Mouse (Mus musculus): ENCODE measurements around the gene Rep15. TPM values are rescaled to one million over a fixed set of nuclear protein-coding genes. Genes with fewer than 3 reads are reported as not detected.

Gene Rep15
- polyA plus RNA-seq, 1 experiment from 2014 or later: 10.4 TPM

DNA sequence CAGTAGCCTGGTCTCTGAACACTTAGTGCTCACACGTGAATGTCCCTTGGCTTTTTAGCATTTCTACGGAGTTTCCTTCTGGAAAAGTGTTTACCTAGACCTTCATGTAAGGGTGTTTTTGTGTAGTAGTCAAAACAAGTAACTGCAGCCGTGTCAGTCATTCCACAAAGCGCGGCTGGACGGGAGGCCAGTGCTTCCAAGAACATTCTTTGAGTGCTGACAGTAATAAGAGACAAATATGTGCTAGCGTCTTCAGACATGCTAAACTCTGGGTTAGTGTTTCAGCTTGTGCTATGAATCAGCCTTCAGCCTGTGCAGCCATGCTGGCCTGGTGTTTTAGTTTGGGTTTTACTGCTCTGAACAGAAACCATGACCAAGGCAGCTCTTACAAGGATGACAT is 30.3 kb downstream of the Rep15 start:
- no peak overlapping the region for H3K4me3 ChIP-seq (ENCODE audit: low read depth, low read length)
- H3K4me2 ChIP-seq (replicated peaks; ENCODE audit: low read depth): no peak overlapping the region
- H3K4me1 ChIP-seq (replicated peaks; ENCODE audit: control insufficient read depth, insufficient read depth, low read length): no peaks in the 10 kb centered on the region; the same call in 1 of the 2 replicates
- H3K36me3 ChIP-seq (ENCODE audit: control insufficient read depth, insufficient read depth): peaks cover 50% of the 10 kb centered on the region
- H3K9ac ChIP-seq (ENCODE audit: low read depth, low read length): no peak overlapping the region
- 89% methylated on average over 7 of the region's 7 CpGs for whole genome bisulfite sequencing
- H3K27me3 ChIP-seq (replicated peaks; ENCODE audit: control insufficient read depth, insufficient read depth, low read length): no peaks in the 10 kb centered on the region
- ATAC-seq: no peak
- no peak for TF ChIP-seq CTCF (IDR thresholded peaks at IDR 0.05; ENCODE audit: low read depth)
- H3K27ac ChIP-seq (ENCODE audit: low read depth, low read length): no peak overlapping the region
- no peaks in the 10 kb centered on the region for H3K9me3 ChIP-seq (ENCODE audit: control insufficient read depth)

GRCm38 (mm10) chr6:147064226-147064943 is 32.0 kb downstream of the Rep15 start:
- H3K27ac ChIP-seq (ENCODE audit: low read depth, low read length): peak overlapping the region; percentile 57
- TF ChIP-seq CTCF (IDR thresholded peaks at IDR 0.05; ENCODE audit: low read depth): no peak
- WGBS: 51% methylated on average over 10 of the region's 10 CpGs
- H3K4me2 ChIP-seq (replicated peaks; ENCODE audit: low read depth): 0 out of 2 replicates have a peak overlapping the region, but pooled peaks have one; percentile 14
- ATAC-seq: peak; percentile 72
- H3K36me3 ChIP-seq (ENCODE audit: control insufficient read depth, insufficient read depth): peaks cover 41% of the 10 kb centered on the region; the same call in 1 of the 2 replicates
- H3K9ac ChIP-seq (ENCODE audit: low read depth, low read length): no peak overlapping the region
- no peak overlapping the region for H3K4me3 ChIP-seq (ENCODE audit: low read depth, low read length)
- H3K4me1 ChIP-seq (replicated peaks; ENCODE audit: control insufficient read depth, insufficient read depth, low read length): no peaks in the 10 kb centered on the region; the same call in 1 of the 2 replicates
- H3K9me3 ChIP-seq (ENCODE audit: control insufficient read depth): no peaks in the 10 kb centered on the region
- H3K27me3 ChIP-seq (replicated peaks; ENCODE audit: control insufficient read depth, insufficient read depth, low read length): no peaks in the 10 kb centered on the region

- Histone ChIP-seq H3K27me3 (replicated peaks; ENCODE audit: control insufficient read depth, insufficient read depth, low read length) (no peaks in the 10 kb centered on the region), H3K4me3 (ENCODE audit: low read depth, low read length) (no peak overlapping the region), H3K9ac (ENCODE audit: low read depth, low read length) (no peak overlapping the region), H3K27ac (ENCODE audit: low read depth, low read length) (peak overlapping the region; percentile 57), H3K9me3 (ENCODE audit: control insufficient read depth) (no peaks in the 10 kb centered on the region), H3K36me3 (ENCODE audit: control insufficient read depth, insufficient read depth) (peaks cover 37% of the 10 kb centered on the region; the same call in 1 of the 2 replicates), H3K4me1 (replicated peaks; ENCODE audit: control insufficient read depth, insufficient read depth, low read length) (no peaks in the 10 kb centered on the region; the same call in 1 of the 2 replicates), H3K4me2 (replicated peaks; ENCODE audit: low read depth) (0 out of 2 replicates have a peak overlapping the region, but pooled peaks have one; percentile 14)
- 53% methylated on average over 6 of the region's 6 CpGs for WGBS
- no peak for TF ChIP-seq CTCF (IDR thresholded peaks at IDR 0.05; ENCODE audit: low read depth)
- ATAC-seq: peak; percentile 65
Observed at GRCm38 (mm10) chr6:147064944-147065261, 32.5 kb downstream of the Rep15 start.

DNA sequence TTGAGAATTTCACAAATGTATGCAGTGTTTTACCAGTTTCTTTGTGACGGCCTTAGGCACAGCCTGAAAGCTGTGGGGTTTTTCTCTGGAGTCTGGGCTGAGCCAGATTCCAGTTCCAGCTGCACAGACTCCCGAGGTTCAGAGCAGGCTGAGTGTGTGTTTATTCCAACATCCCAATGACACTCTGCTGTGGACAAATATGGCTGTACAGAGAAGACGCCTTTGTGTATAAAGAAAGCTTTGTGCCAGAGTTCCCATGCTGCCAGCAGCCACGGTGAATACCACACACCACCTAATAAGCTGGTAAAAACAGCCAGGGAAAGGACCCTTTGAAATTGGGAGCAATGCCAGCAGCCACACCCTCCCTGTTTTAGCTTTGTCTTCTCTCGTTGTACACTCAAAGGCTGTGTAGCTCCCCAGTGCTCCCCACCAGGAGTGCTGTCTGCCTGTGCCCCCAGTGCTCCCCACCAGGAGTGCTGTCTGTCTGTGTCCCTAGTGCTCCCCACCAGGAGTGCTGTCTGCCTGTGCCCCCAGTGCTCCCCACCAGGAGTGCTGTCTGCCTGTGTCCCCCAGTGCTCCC is 43.5 kb downstream of the Rep15 start:
- Histone ChIP-seq H3K27me3 (replicated peaks; ENCODE audit: control insufficient read depth, insufficient read depth, low read length) (no peaks in the 10 kb centered on the region), H3K27ac (ENCODE audit: low read depth, low read length) (peak overlapping the region; percentile 21; the same call in 1 of the 2 replicates), H3K9ac (ENCODE audit: low read depth, low read length) (no peak overlapping the region), H3K4me1 (replicated peaks; ENCODE audit: control insufficient read depth, insufficient read depth, low read length) (no peaks in the 10 kb centered on the region), H3K4me3 (ENCODE audit: low read depth, low read length) (no peak overlapping the region), H3K9me3 (ENCODE audit: control insufficient read depth) (no peaks in the 10 kb centered on the region), H3K36me3 (ENCODE audit: control insufficient read depth, insufficient read depth) (peaks cover 23% of the 10 kb centered on the region), H3K4me2 (replicated peaks; ENCODE audit: low read depth) (no peak overlapping the region)
- WGBS: 53% methylated on average over 5 of the region's 5 CpGs
- no peak for ATAC-seq
- TF ChIP-seq CTCF (IDR thresholded peaks at IDR 0.05; ENCODE audit: low read depth): peak; percentile 22

DNA sequence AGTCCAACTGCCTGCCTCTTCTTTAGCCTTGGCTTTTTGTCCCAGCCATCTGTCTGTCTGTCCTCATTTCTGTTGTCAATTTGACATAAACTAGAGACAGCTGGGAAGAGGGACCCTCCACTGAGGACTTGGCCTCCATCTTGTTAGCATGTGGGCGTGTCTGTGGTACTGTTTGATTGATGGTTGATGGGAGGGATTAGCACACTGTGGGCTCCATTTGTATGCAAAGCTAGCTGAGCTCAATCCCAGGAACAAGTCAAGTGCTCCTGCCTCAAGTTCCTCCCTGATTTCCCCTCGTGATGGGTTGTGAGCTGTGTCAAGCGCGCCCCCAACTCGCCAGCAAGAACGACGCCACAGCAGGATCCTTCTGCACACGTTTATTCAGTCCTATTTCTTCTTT is 44.5 kb downstream of the Rep15 start:
- H3K4me3 ChIP-seq (ENCODE audit: low read depth, low read length): no peak overlapping the region
- ATAC-seq: no peak
- H3K27ac ChIP-seq (ENCODE audit: low read depth, low read length): no peak overlapping the region
- H3K4me1 ChIP-seq (replicated peaks; ENCODE audit: control insufficient read depth, insufficient read depth, low read length): no peaks in the 10 kb centered on the region
- WGBS: 82% methylated on average over 8 of the region's 8 CpGs
- TF ChIP-seq CTCF (IDR thresholded peaks at IDR 0.05; ENCODE audit: low read depth): no peak
- no peaks in the 10 kb centered on the region for H3K27me3 ChIP-seq (replicated peaks; ENCODE audit: control insufficient read depth, insufficient read depth, low read length)
- no peak overlapping the region for H3K4me2 ChIP-seq (replicated peaks; ENCODE audit: low read depth)
- no peaks in the 10 kb centered on the region for H3K9me3 ChIP-seq (ENCODE audit: control insufficient read depth)
- no peak overlapping the region for H3K9ac ChIP-seq (ENCODE audit: low read depth, low read length)
- peaks cover 13% of the 10 kb centered on the region for H3K36me3 ChIP-seq (ENCODE audit: control insufficient read depth, insufficient read depth)

DNA sequence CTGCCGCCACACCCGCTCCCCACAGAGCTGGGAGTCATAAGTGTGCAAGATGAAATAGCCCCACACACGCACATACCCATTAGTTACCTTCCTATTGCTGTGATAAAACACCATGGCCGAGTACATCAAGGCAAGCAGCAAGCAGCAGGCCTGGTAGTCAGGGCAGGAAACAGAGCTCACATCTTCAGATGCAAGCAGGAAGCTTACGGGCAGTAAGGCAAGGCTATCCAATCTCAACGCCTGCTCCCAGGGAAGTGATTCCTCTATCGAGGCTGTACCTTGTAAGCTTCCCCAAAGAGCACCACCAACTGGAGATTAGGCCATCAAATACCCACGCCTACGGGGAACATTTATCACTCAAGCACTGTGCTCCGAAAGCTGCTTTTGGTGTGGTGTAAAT is 47.5 kb downstream of the Rep15 start:
- H3K4me3 ChIP-seq (ENCODE audit: low read depth, low read length): no peak overlapping the region
- H3K9me3 ChIP-seq (ENCODE audit: control insufficient read depth): no peaks in the 10 kb centered on the region
- H3K36me3 ChIP-seq (ENCODE audit: control insufficient read depth, insufficient read depth): no peaks in the 10 kb centered on the region
- H3K27ac ChIP-seq (ENCODE audit: low read depth, low read length): no peak overlapping the region
- no peaks in the 10 kb centered on the region for H3K27me3 ChIP-seq (replicated peaks; ENCODE audit: control insufficient read depth, insufficient read depth, low read length)
- H3K9ac ChIP-seq (ENCODE audit: low read depth, low read length): no peak overlapping the region
- no peak overlapping the region for H3K4me2 ChIP-seq (replicated peaks; ENCODE audit: low read depth)
- WGBS: 94% methylated on average over 10 of the region's 10 CpGs
- no peak for TF ChIP-seq CTCF (IDR thresholded peaks at IDR 0.05; ENCODE audit: low read depth)
- H3K4me1 ChIP-seq (replicated peaks; ENCODE audit: control insufficient read depth, insufficient read depth, low read length): no peaks in the 10 kb centered on the region
- no peak for ATAC-seq

Other genes starting within 250 kb of the Rep15 start
- 0.52 and 0.76 TPM in 2 replicates for gene Arntl2, start 236.5 kb upstream of the Rep15 start, polyA plus RNA-seq (2015; fragmentation: Nextera tagmentation; extraction: Ambion mirVana)
- gene Smco2, start 182.5 kb upstream of the Rep15 start, polyA plus RNA-seq (2015; fragmentation: Nextera tagmentation; extraction: Ambion mirVana): not detected in 2 replicates
- 32.3 and 32.4 TPM in 2 replicates for gene Ppfibp1, start 144.1 kb upstream of the Rep15 start, polyA plus RNA-seq (2015; fragmentation: Nextera tagmentation; extraction: Ambion mirVana)
- 0.24 TPM in 1 of 2 replicates, not detected in the other for gene 1700034J05Rik, start 78.2 kb upstream of the Rep15 start, polyA plus RNA-seq (2015; fragmentation: Nextera tagmentation; extraction: Ambion mirVana)
- gene Mrps35, start 10.2 kb downstream of the Rep15 start, polyA plus RNA-seq (2015; fragmentation: Nextera tagmentation; extraction: Ambion mirVana): 89.1 and 97.3 TPM in 2 replicates
- gene Mansc4, start 54.4 kb downstream of the Rep15 start, polyA plus RNA-seq (2015; fragmentation: Nextera tagmentation; extraction: Ambion mirVana): 1.0 and 1.4 TPM in 2 replicates
- 3.2 and 3.6 TPM in 2 replicates for gene Klhl42, start 58.8 kb downstream of the Rep15 start, polyA plus RNA-seq (2015; fragmentation: Nextera tagmentation; extraction: Ambion mirVana)
- 0.43 and 0.65 TPM in 2 replicates for gene Pthlh, start 231.6 kb downstream of the Rep15 start, polyA plus RNA-seq (2015; fragmentation: Nextera tagmentation; extraction: Ambion mirVana)